Comparison of ENCODE assay signal across 39 mouse cellular contexts in genomic region chr4:120062754-120063153, GRCm38 (mm10). TPM values are rescaled to one million over a fixed set of nuclear protein-coding genes. Genes with fewer than 3 reads are reported as not detected.
"Had no signal": no experiment of that assay in that cellular context is flagged by ENCODE, and none has a peak within 500 bp of the region (broad histone marks: within the 10 kb centered on the region; RNA-seq: fewer than 3 reads in every experiment).

No protein-coding gene starts in this region.

- H3K27ac ChIP-seq: embryonic facial prominence, embryonic 10.5 days; embryonic facial prominence, embryonic 12.5 days; embryonic facial prominence, embryonic 13.5 days; embryonic facial prominence, embryonic 15.5 days; forebrain, embryonic 10.5 days; forebrain, embryonic 12.5 days; forebrain, embryonic 13.5 days; forebrain, embryonic 15.5 days; gastrocnemius, adult 2 months; heart, adult 2 months had no signal

- H3K9ac ChIP-seq: embryonic facial prominence, embryonic 12.5 days; embryonic facial prominence, embryonic 13.5 days; embryonic facial prominence, embryonic 15.5 days; forebrain, embryonic 12.5 days; forebrain, embryonic 13.5 days; forebrain, embryonic 15.5 days; forebrain, postnatal 0 days had no signal

- ATAC-seq: forebrain, embryonic 13.5 days; forebrain, embryonic 14.5 days; forebrain, embryonic 15.5 days; forebrain, embryonic 16.5 days; forebrain, postnatal 0 days had no signal

- DNase-seq: cerebellum, adult 8-10 months; cerebellum, adult 9-10 months; cerebellum, adult 9-11 months; cerebellum, postnatal 10 days; cerebellum, postnatal 14 days; cerebellum, postnatal 25 days; cerebellum, postnatal 36 days; embryo, embryonic 11 days; forebrain, postnatal 0 days; gastrocnemius, adult 2 months; gastrocnemius, postnatal 10 days; gastrocnemius, postnatal 14 days; gastrocnemius, postnatal 25 days; gastrocnemius, postnatal 36 days; heart, adult 11 months; heart, adult 18-20 months; heart, adult 2 months had no signal

- H3K4me3 ChIP-seq: embryonic facial prominence, embryonic 10.5 days; embryonic facial prominence, embryonic 12.5 days; embryonic facial prominence, embryonic 13.5 days; embryonic facial prominence, embryonic 15.5 days; erythroblast, embryonic 14.5 days; forebrain, embryonic 10.5 days; forebrain, embryonic 12.5 days; forebrain, embryonic 13.5 days; forebrain, embryonic 15.5 days; gastrocnemius, adult 2 months; heart, adult 2 months had no signal

- H3K36me3 ChIP-seq: embryonic facial prominence, embryonic 10.5 days; embryonic facial prominence, embryonic 12.5 days; embryonic facial prominence, embryonic 13.5 days; embryonic facial prominence, embryonic 15.5 days; forebrain, embryonic 10.5 days; forebrain, embryonic 12.5 days; forebrain, embryonic 15.5 days had no signal

- H3K27me3 ChIP-seq: embryonic facial prominence, embryonic 15.5 days; forebrain, embryonic 12.5 days; forebrain, embryonic 13.5 days; forebrain, embryonic 15.5 days had no signal

- H3K4me1 ChIP-seq: embryonic facial prominence, embryonic 12.5 days; embryonic facial prominence, embryonic 13.5 days; embryonic facial prominence, embryonic 15.5 days; forebrain, embryonic 13.5 days; forebrain, embryonic 15.5 days had no signal

- H3K4me2 ChIP-seq: embryonic facial prominence, embryonic 12.5 days; embryonic facial prominence, embryonic 13.5 days; embryonic facial prominence, embryonic 15.5 days; forebrain, embryonic 12.5 days; forebrain, embryonic 13.5 days; forebrain, embryonic 15.5 days had no signal

- H3K9me3 ChIP-seq: embryonic facial prominence, embryonic 10.5 days; embryonic facial prominence, embryonic 12.5 days; embryonic facial prominence, embryonic 13.5 days; embryonic facial prominence, embryonic 15.5 days; forebrain, embryonic 10.5 days; forebrain, embryonic 12.5 days; forebrain, embryonic 13.5 days; forebrain, embryonic 15.5 days had no signal

RNA-seq across cellular contexts. Expression of gene AL607142.1, which starts 2.0 kb away (rescaled TPM):
- total RNA-seq: common myeloid progenitor, adult 5-6 weeks; forebrain, postnatal 0 days; gastrocnemius, adult 18-20 months; gastrocnemius, adult 2 months; gastrocnemius, adult 8-10 months; gastrocnemius, postnatal 10 days; gastrocnemius, postnatal 14 days; gastrocnemius, postnatal 25 days; gastrocnemius, postnatal 36 days; gastrocnemius, postnatal 4 days; granulocyte monocyte progenitor cell, adult 5-6 weeks; heart, adult 18-20 months; heart, adult 2 months had no signal
- polyA plus RNA-seq: cortical plate, adult 2 months; embryonic facial prominence, embryonic 10.5 days; embryonic facial prominence, embryonic 11.5 days; embryonic facial prominence, embryonic 12.5 days; embryonic facial prominence, embryonic 13.5 days; embryonic facial prominence, embryonic 14.5 days; embryonic facial prominence, embryonic 15.5 days; erythroblast, embryonic 14.5 days; forebrain, embryonic 10.5 days; forebrain, embryonic 11.5 days; forebrain, embryonic 12.5 days; forebrain, embryonic 13.5 days; forebrain, embryonic 14.5 days; forebrain, embryonic 15.5 days; forebrain, embryonic 16.5 days; forebrain, postnatal 0 days; frontal cortex, adult 2 months; gonadal fat pad, adult 2 months; heart, adult 2 months had no signal
